Mouse (Mus musculus) midbrain, embryonic 11.5 days (tissue): ENCODE measurements around the gene Gpld1. TPM values are rescaled to one million over a fixed set of nuclear protein-coding genes. Genes with fewer than 3 reads are reported as not detected.

Source experiments
- ATAC-seq: fragments of 200-750 bp; cut with Nextera tagmentation; 2 replicates; pipeline ENCODE4 v1.8.0; 2017; ENCODE audit warnings: moderate TSS enrichment, moderate library complexity; ENCODE audit not compliant: low FRiP score
- DNase-seq: peaks from one replicate; pipeline ENCODE4 v3.0.0; 2015; ENCODE audit warnings: low spot score; ENCODE audit errors: missing footprints
- H3K27ac ChIP-seq: fragments of 300-500 bp; sonication (generic); 2 replicates; pipeline ENCODE4 v1.5.1; 2014; ENCODE audit warnings: low read depth, low read length
- H3K27me3 ChIP-seq: fragments of 300-500 bp; sonication (generic); 2 replicates; pipeline ENCODE4 v1.6.1; 2014; ENCODE audit warnings: mild to moderate bottlenecking, low read length, moderate library complexity, mixed read lengths; ENCODE audit not compliant: control insufficient read depth, insufficient read depth
- H3K36me3 ChIP-seq: fragments of 300-500 bp; sonication (generic); 2 replicates; pipeline ENCODE4 v1.6.1; 2014; ENCODE audit warnings: mild to moderate bottlenecking, low read length, moderate library complexity, mixed read lengths; ENCODE audit not compliant: control insufficient read depth, insufficient read depth
- H3K4me1 ChIP-seq: fragments of 300-500 bp; sonication (generic); 2 replicates; pipeline ENCODE4 v1.6.1; 2014; ENCODE audit warnings: low read length; ENCODE audit not compliant: control insufficient read depth, insufficient read depth
- H3K4me2 ChIP-seq: fragments of 300-500 bp; sonication (generic); 2 replicates; pipeline ENCODE4 v1.6.1; 2014; ENCODE audit warnings: mild to moderate bottlenecking, moderate library complexity
- H3K4me3 ChIP-seq: fragments of 300-500 bp; sonication (generic); 2 replicates; pipeline ENCODE4 v1.5.1; 2014; ENCODE audit warnings: low read depth, low read length
- H3K9ac ChIP-seq: fragments of 300-500 bp; sonication (generic); 2 replicates; pipeline ENCODE4 v1.6.1; 2014; ENCODE audit warnings: low read length
- H3K9me3 ChIP-seq: fragments of 300-500 bp; sonication (generic); 2 replicates; pipeline ENCODE4 v1.6.1; 2016; ENCODE audit warnings: low read length; ENCODE audit not compliant: control insufficient read depth
- WGBS: fragments of 180-500 bp; shearing (Covaris S2); extraction: QIAGEN DNeasy Blood & Tissue Kit; methylation state at CpG from one replicate; pipeline ENCODE4 v1.1.7; 2014; 5-methylcytosine and 5-hydroxymethylcytosine counted together
- polyA plus RNA-seq: library from polyadenylated mRNA; unstranded; fragments of >200 nt; fragmentation: Nextera tagmentation; extraction: Ambion mirVana; gene quantifications from 2 replicates; pipeline ENCODE4 v1.2.1, GENCODE M21; 2014

The Gpld1 gene
- polyA plus RNA-seq, result 0.23 and 0.47 TPM in 2 replicates

- 0 out of 2 replicates have a peak, but pooled peaks cover 2% of the 10 kb centered on the region for H3K4me1 ChIP-seq
- H3K27ac ChIP-seq, result no peak within 1 kb of the TSS
- no peaks in the 10 kb centered on the region for H3K9me3 ChIP-seq
- H3K36me3 ChIP-seq, result no peaks in the 10 kb centered on the region
- ATAC-seq (0 out of 2 replicates have a peak, but pooled peaks have one; percentile 12), DNase-seq (no peak)
- 58% methylated on average over 17 of the region's 17 CpGs for WGBS
- no peak within 1 kb of the TSS for H3K9ac ChIP-seq
- no peak within 1 kb of the TSS for H3K4me3 ChIP-seq
- no peak within 1 kb of the TSS for H3K4me2 ChIP-seq
- H3K27me3 ChIP-seq, result no peaks in the 10 kb centered on the region; the same call in 1 of the 2 replicates
Observed at GRCm38 (mm10) chr13:24942512-24943282, at the start of gene Gpld1. Gene Gpld1 (plus strand): TSS chr13:24943152.

- ATAC-seq, result no peak
- 82% methylated on average over 2 of the region's 2 CpGs for WGBS
- H3K9ac ChIP-seq, result no peak overlapping the region
- no peaks in the 10 kb centered on the region for H3K4me1 ChIP-seq
- no peak overlapping the region for H3K4me3 ChIP-seq
- H3K36me3 ChIP-seq, result no peaks in the 10 kb centered on the region
- no peaks in the 10 kb centered on the region for H3K27me3 ChIP-seq
- DNase-seq, result no peak
- H3K9me3 ChIP-seq, result no peaks in the 10 kb centered on the region
- no peak overlapping the region for H3K27ac ChIP-seq
- H3K4me2 ChIP-seq, result no peak overlapping the region
Observed at GRCm38 (mm10) chr13:24893880-24894279, 49.1 kb upstream of the Gpld1 start.

- Histone ChIP-seq H3K4me3 (no peak overlapping the region), H3K4me1 (no peaks in the 10 kb centered on the region), H3K27ac (no peak overlapping the region), H3K9me3 (no peaks in the 10 kb centered on the region), H3K9ac (no peak overlapping the region), H3K27me3 (no peaks in the 10 kb centered on the region), H3K4me2 (no peak overlapping the region), H3K36me3 (no peaks in the 10 kb centered on the region)
- DNase-seq, result no peak
- ATAC-seq, result no peak
- 85% methylated on average over 2 of the region's 2 CpGs for WGBS
Observed at GRCm38 (mm10) chr13:24901916-24902315, 41.0 kb upstream of the Gpld1 start.

- Histone ChIP-seq H3K4me2 (no peak overlapping the region), H3K27ac (no peak overlapping the region), H3K9me3 (no peaks in the 10 kb centered on the region), H3K36me3 (no peaks in the 10 kb centered on the region), H3K27me3 (no peaks in the 10 kb centered on the region), H3K4me3 (no peak overlapping the region), H3K9ac (no peak overlapping the region), H3K4me1 (no peaks in the 10 kb centered on the region)
- ATAC-seq, result no peak
- WGBS, result 71% methylated on average over 6 of the region's 6 CpGs
- DNase-seq, result no peak
Observed at GRCm38 (mm10) chr13:24903412-24903811, 39.5 kb upstream of the Gpld1 start.

- no peak overlapping the region for H3K4me3 ChIP-seq
- H3K27ac ChIP-seq, result no peak overlapping the region
- H3K36me3 ChIP-seq, result no peaks in the 10 kb centered on the region
- H3K9ac ChIP-seq, result no peak overlapping the region
- H3K9me3 ChIP-seq, result no peaks in the 10 kb centered on the region
- DNase-seq, result no peak
- no peaks in the 10 kb centered on the region for H3K27me3 ChIP-seq
- no peaks in the 10 kb centered on the region for H3K4me1 ChIP-seq
- WGBS, result 94% methylated on average over 12 of the region's 12 CpGs
- no peak overlapping the region for H3K4me2 ChIP-seq
- no peak for ATAC-seq
Observed at GRCm38 (mm10) chr13:24905422-24905821, 37.5 kb upstream of the Gpld1 start.

- ATAC-seq (no peak), DNase-seq (no peak)
- WGBS, result 73% methylated on average over 11 of the region's 11 CpGs
Observed at GRCm38 (mm10) chr13:24906831-24907570, 36.0 kb upstream of the Gpld1 start.

GRCm38 (mm10) chr13:24909112-24909511 lies 33.8 kb upstream of the Gpld1 start:
- no peaks in the 10 kb centered on the region for H3K9me3 ChIP-seq
- no peak overlapping the region for H3K27ac ChIP-seq

More at GRCm38 (mm10) chr13:24906831-24907570, 36.0 kb upstream of the Gpld1 start:
- Histone ChIP-seq H3K27me3 (no peaks in the 10 kb centered on the region), H3K36me3 (no peaks in the 10 kb centered on the region; the same call in 1 of the 2 replicates), H3K9me3 (no peaks in the 10 kb centered on the region), H3K4me1 (no peaks in the 10 kb centered on the region), H3K9ac (no peak overlapping the region), H3K4me2 (no peak overlapping the region), H3K27ac (no peak overlapping the region), H3K4me3 (no peak overlapping the region)

GRCm38 (mm10) chr13:24913576-24913975 lies 29.4 kb upstream of the Gpld1 start:
- DNase-seq, result no peak
- 92% methylated on average over 7 of the region's 7 CpGs for WGBS
- no peak for ATAC-seq

More at GRCm38 (mm10) chr13:24909112-24909511, 33.8 kb upstream of the Gpld1 start:
- DNase-seq (no peak), ATAC-seq (no peak)
- no peaks in the 10 kb centered on the region for H3K27me3 ChIP-seq
- WGBS, result 94% methylated on average over 1 of the region's 1 CpGs
- H3K36me3 ChIP-seq, result no peaks in the 10 kb centered on the region; the same call in 1 of the 2 replicates
- H3K4me1 ChIP-seq, result no peaks in the 10 kb centered on the region
- H3K4me3 ChIP-seq, result no peak overlapping the region
- H3K4me2 ChIP-seq, result no peak overlapping the region
- H3K9ac ChIP-seq, result no peak overlapping the region

GRCm38 (mm10) chr13:24914915-24915314 lies 28.0 kb upstream of the Gpld1 start:
- Histone ChIP-seq H3K27me3 (no peaks in the 10 kb centered on the region), H3K9ac (no peak overlapping the region), H3K9me3 (no peaks in the 10 kb centered on the region), H3K4me3 (no peak overlapping the region), H3K4me1 (no peaks in the 10 kb centered on the region), H3K27ac (no peak overlapping the region), H3K36me3 (no peaks in the 10 kb centered on the region; the same call in 1 of the 2 replicates), H3K4me2 (no peak overlapping the region)
- ATAC-seq, result no peak
- DNase-seq, result no peak
- 92% methylated on average over 4 of the region's 4 CpGs for WGBS

More at GRCm38 (mm10) chr13:24913576-24913975, 29.4 kb upstream of the Gpld1 start:
- Histone ChIP-seq H3K36me3 (no peaks in the 10 kb centered on the region; the same call in 1 of the 2 replicates), H3K9ac (no peak overlapping the region), H3K4me1 (no peaks in the 10 kb centered on the region), H3K27me3 (no peaks in the 10 kb centered on the region), H3K4me2 (no peak overlapping the region), H3K27ac (no peak overlapping the region), H3K9me3 (no peaks in the 10 kb centered on the region), H3K4me3 (no peak overlapping the region)
